Mouse (Mus musculus) CH12.LX (cell line): ENCODE measurements at regions not wholly inside any gene's neighbourhood (a gene's known extent, or its start where the extent isn't known, plus 50 kb on each side); places are given as distances from the start of the nearest gene placed in this dataset.

ENCODE experiments used
- CTCF ChIP-seq, 2 experiments: IDR thresholded peaks in 1 of 2; conservative IDR thresholded peaks in 1 of 2; 2 replicates each; pipeline ENCODE4 v1.5.1; 2011 to 2012; ENCODE audit warnings: low read depth in 2 of 2, low read length in 2 of 2, improper control_type of control experiment in 1 of 2, inconsistent platforms in 1 of 2, mild to moderate bottlenecking in 1 of 2, moderate library complexity in 1 of 2
- EP300 ChIP-seq: IDR thresholded peaks from 2 replicates; pipeline ENCODE4 v1.6.1; 2011; ENCODE audit warnings: low read length, improper control_type of control experiment
- POLR2A ChIP-seq: IDR thresholded peaks from 2 replicates; pipeline ENCODE4 v1.6.1; 2011; ENCODE audit warnings: low read depth, mild to moderate bottlenecking, improper control_type of control experiment, low read length

DNA sequence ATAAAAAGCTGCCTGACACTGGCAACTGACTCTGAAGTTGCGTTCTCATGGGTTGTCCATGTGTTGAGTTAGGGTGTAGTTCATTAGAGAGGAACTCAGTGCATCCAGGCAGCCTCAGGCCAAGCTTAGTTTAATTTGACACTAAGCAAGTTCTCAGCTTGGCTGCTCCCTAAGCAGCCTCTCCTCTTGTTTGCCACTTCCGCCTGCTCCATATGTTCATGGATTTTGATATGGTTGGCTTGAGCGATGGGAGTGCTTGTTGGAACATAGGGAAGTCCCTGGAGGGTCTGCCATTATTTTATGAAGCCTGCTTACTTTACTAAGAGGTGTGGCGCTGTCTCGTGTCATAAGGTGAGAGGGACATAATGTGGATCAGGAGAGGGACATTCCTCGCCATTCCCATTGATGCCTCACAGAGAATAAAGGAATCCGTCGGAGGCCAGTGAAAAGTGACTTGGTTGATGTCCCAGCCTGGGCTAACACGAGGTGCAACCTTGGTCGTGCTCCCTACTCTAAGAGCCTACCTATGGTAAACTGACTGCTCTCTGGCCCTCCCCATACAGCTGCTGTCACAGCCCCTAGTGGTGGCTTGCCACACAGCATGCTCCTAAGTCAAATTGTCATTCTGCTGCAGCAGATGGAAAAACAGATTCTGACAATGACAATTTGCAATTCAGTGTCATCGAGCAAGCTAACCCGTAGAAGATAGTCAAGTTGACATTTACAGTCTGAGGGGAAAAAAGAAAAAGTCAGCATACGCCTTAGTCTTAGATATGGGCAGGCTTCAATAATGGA, 104.6 kb downstream of the Pmp22 start:
- TF ChIP-seq CTCF (conservative IDR thresholded peaks at IDR 0.05 in 1 of 2, IDR thresholded peaks at IDR 0.05 in 1 of 2; ENCODE audit: low read depth in 2 of 2, low read length in 2 of 2) (peak; percentile 73 to 89), EP300 (no peak), POLR2A (no peak)
